Mouse (Mus musculus): Measurements from ENCODE around the gene Traf3. TPM values are rescaled to one million over a fixed set of nuclear protein-coding genes. Genes with fewer than 3 reads are reported as not detected.

Traf3 gene
- polyA plus RNA-seq, 1 experiment from 2014 or later, result 10.2 TPM

GRCm38 (mm10) chr12:111134791-111135733 lies 31.1 kb upstream of the Traf3 start:
- H3K4me3 ChIP-seq (ENCODE audit: low read depth, low read length), result no peak overlapping the region
- no peaks in the 10 kb centered on the region for H3K27me3 ChIP-seq (ENCODE audit: control insufficient read depth, insufficient read depth, low read length)
- no peaks in the 10 kb centered on the region for H3K4me1 ChIP-seq (ENCODE audit: control insufficient read depth, insufficient read depth, low read length)
- H3K27ac ChIP-seq (replicated peaks; ENCODE audit: low read depth, low read length), result no peak overlapping the region
- no peaks in the 10 kb centered on the region for H3K9me3 ChIP-seq (replicated peaks; ENCODE audit: control insufficient read depth, low read length)
- DNase-seq (ENCODE audit: low spot score) (no peak), ATAC-seq (replicated peaks; ENCODE audit: insufficient number of reproducible peaks, low FRiP score, low TSS enrichment, low read depth) (no peak)
- no peak overlapping the region for H3K9ac ChIP-seq (replicated peaks; ENCODE audit: low read length)
- no peaks in the 10 kb centered on the region for H3K36me3 ChIP-seq (replicated peaks; ENCODE audit: control insufficient read depth, insufficient read depth, low read depth, low read length)
- no peak overlapping the region for H3K4me2 ChIP-seq (ENCODE audit: low read depth, low read length)
- 77% methylated on average over 19 of the region's 19 CpGs for WGBS

GRCm38 (mm10) chr12:111135953-111136352 lies 30.2 kb upstream of the Traf3 start:
- H3K4me2 ChIP-seq (ENCODE audit: low read depth, low read length), result no peak overlapping the region
- no peaks in the 10 kb centered on the region for H3K9me3 ChIP-seq (replicated peaks; ENCODE audit: control insufficient read depth, low read length)
- WGBS, result 76% methylated on average over 3 of the region's 3 CpGs
- H3K27ac ChIP-seq (replicated peaks; ENCODE audit: low read depth, low read length), result no peak overlapping the region
- no peak overlapping the region for H3K4me3 ChIP-seq (ENCODE audit: low read depth, low read length)
- H3K27me3 ChIP-seq (ENCODE audit: control insufficient read depth, insufficient read depth, low read length), result no peaks in the 10 kb centered on the region
- ATAC-seq (replicated peaks; ENCODE audit: insufficient number of reproducible peaks, low FRiP score, low TSS enrichment, low read depth) (no peak), DNase-seq (ENCODE audit: low spot score) (no peak)
- no peak overlapping the region for H3K9ac ChIP-seq (replicated peaks; ENCODE audit: low read length)
- H3K36me3 ChIP-seq (replicated peaks; ENCODE audit: control insufficient read depth, insufficient read depth, low read depth, low read length), result no peaks in the 10 kb centered on the region
- H3K4me1 ChIP-seq (ENCODE audit: control insufficient read depth, insufficient read depth, low read length), result no peaks in the 10 kb centered on the region

GRCm38 (mm10) chr12:111137079-111137478 lies 29.1 kb upstream of the Traf3 start:
- Histone ChIP-seq H3K4me3 (ENCODE audit: low read depth, low read length) (no peak overlapping the region), H3K9ac (replicated peaks; ENCODE audit: low read length) (no peak overlapping the region), H3K9me3 (replicated peaks; ENCODE audit: control insufficient read depth, low read length) (no peaks in the 10 kb centered on the region), H3K27ac (replicated peaks; ENCODE audit: low read depth, low read length) (no peak overlapping the region), H3K4me1 (ENCODE audit: control insufficient read depth, insufficient read depth, low read length) (no peaks in the 10 kb centered on the region), H3K4me2 (ENCODE audit: low read depth, low read length) (no peak overlapping the region), H3K27me3 (ENCODE audit: control insufficient read depth, insufficient read depth, low read length) (no peaks in the 10 kb centered on the region), H3K36me3 (replicated peaks; ENCODE audit: control insufficient read depth, insufficient read depth, low read depth, low read length) (no peaks in the 10 kb centered on the region)
- ATAC-seq (replicated peaks; ENCODE audit: insufficient number of reproducible peaks, low FRiP score, low TSS enrichment, low read depth) (no peak), DNase-seq (ENCODE audit: low spot score) (no peak)
- WGBS, result 48% methylated on average over 2 of the region's 2 CpGs

- no peaks in the 10 kb centered on the region for H3K27me3 ChIP-seq (ENCODE audit: control insufficient read depth, insufficient read depth, low read length)
- H3K9ac ChIP-seq (replicated peaks; ENCODE audit: low read length), result no peak overlapping the region
- H3K4me2 ChIP-seq (ENCODE audit: low read depth, low read length), result no peak overlapping the region
- no peaks in the 10 kb centered on the region for H3K36me3 ChIP-seq (replicated peaks; ENCODE audit: control insufficient read depth, insufficient read depth, low read depth, low read length)
- ATAC-seq (replicated peaks; ENCODE audit: insufficient number of reproducible peaks, low FRiP score, low TSS enrichment, low read depth), result 0 out of 2 replicates have a peak, but pooled peaks have one; percentile 45
- peaks cover 3% of the 10 kb centered on the region; the same call in 1 of the 2 replicates for H3K4me1 ChIP-seq (ENCODE audit: control insufficient read depth, insufficient read depth, low read length)
- WGBS, result 23% methylated on average over 12 of the region's 12 CpGs
- no peak overlapping the region for H3K4me3 ChIP-seq (ENCODE audit: low read depth, low read length)
- H3K27ac ChIP-seq (replicated peaks; ENCODE audit: low read depth, low read length), result peak overlapping the region; percentile 52
- DNase-seq (ENCODE audit: low spot score), result peak; percentile 48
- H3K9me3 ChIP-seq (replicated peaks; ENCODE audit: control insufficient read depth, low read length), result no peaks in the 10 kb centered on the region
Observed at GRCm38 (mm10) chr12:111143005-111143508, 23.1 kb upstream of the Traf3 start.

GRCm38 (mm10) chr12:111143509-111144063 lies 22.6 kb upstream of the Traf3 start:
- Histone ChIP-seq H3K4me2 (ENCODE audit: low read depth, low read length) (no peak overlapping the region), H3K9ac (replicated peaks; ENCODE audit: low read length) (no peak overlapping the region)

GRCm38 (mm10) chr12:111144598-111144997 lies 21.6 kb upstream of the Traf3 start:
- no peak overlapping the region for H3K27ac ChIP-seq (replicated peaks; ENCODE audit: low read depth, low read length)
- H3K4me3 ChIP-seq (ENCODE audit: low read depth, low read length), result no peak overlapping the region
- no peak overlapping the region for H3K9ac ChIP-seq (replicated peaks; ENCODE audit: low read length)
- H3K4me2 ChIP-seq (ENCODE audit: low read depth, low read length), result no peak overlapping the region
- H3K27me3 ChIP-seq (ENCODE audit: control insufficient read depth, insufficient read depth, low read length), result no peaks in the 10 kb centered on the region
- peaks cover 3% of the 10 kb centered on the region; the same call in 1 of the 2 replicates for H3K4me1 ChIP-seq (ENCODE audit: control insufficient read depth, insufficient read depth, low read length)
- WGBS, result 94% methylated on average over 2 of the region's 2 CpGs
- H3K36me3 ChIP-seq (replicated peaks; ENCODE audit: control insufficient read depth, insufficient read depth, low read depth, low read length), result no peaks in the 10 kb centered on the region
- ATAC-seq (replicated peaks; ENCODE audit: insufficient number of reproducible peaks, low FRiP score, low TSS enrichment, low read depth), result no peak
- H3K9me3 ChIP-seq (replicated peaks; ENCODE audit: control insufficient read depth, low read length), result no peaks in the 10 kb centered on the region
- DNase-seq (ENCODE audit: low spot score), result no peak

More at GRCm38 (mm10) chr12:111143509-111144063, 22.6 kb upstream of the Traf3 start:
- Histone ChIP-seq H3K27ac (replicated peaks; ENCODE audit: low read depth, low read length) (peak overlapping the region; percentile 52), H3K27me3 (ENCODE audit: control insufficient read depth, insufficient read depth, low read length) (no peaks in the 10 kb centered on the region), H3K9me3 (replicated peaks; ENCODE audit: control insufficient read depth, low read length) (no peaks in the 10 kb centered on the region), H3K36me3 (replicated peaks; ENCODE audit: control insufficient read depth, insufficient read depth, low read depth, low read length) (no peaks in the 10 kb centered on the region), H3K4me1 (ENCODE audit: control insufficient read depth, insufficient read depth, low read length) (peaks cover 3% of the 10 kb centered on the region; the same call in 1 of the 2 replicates), H3K4me3 (ENCODE audit: low read depth, low read length) (no peak overlapping the region)
- WGBS, result 72% methylated on average over 16 of the region's 16 CpGs
- ATAC-seq (replicated peaks; ENCODE audit: insufficient number of reproducible peaks, low FRiP score, low TSS enrichment, low read depth) (no peak), DNase-seq (ENCODE audit: low spot score) (no peak)

- Histone ChIP-seq H3K36me3 (replicated peaks; ENCODE audit: control insufficient read depth, insufficient read depth, low read depth, low read length) (no peaks in the 10 kb centered on the region), H3K4me1 (ENCODE audit: control insufficient read depth, insufficient read depth, low read length) (peaks cover 3% of the 10 kb centered on the region; the same call in 1 of the 2 replicates), H3K4me2 (ENCODE audit: low read depth, low read length) (no peak overlapping the region), H3K27ac (replicated peaks; ENCODE audit: low read depth, low read length) (no peak overlapping the region), H3K4me3 (ENCODE audit: low read depth, low read length) (no peak overlapping the region), H3K9me3 (replicated peaks; ENCODE audit: control insufficient read depth, low read length) (no peaks in the 10 kb centered on the region), H3K27me3 (ENCODE audit: control insufficient read depth, insufficient read depth, low read length) (no peaks in the 10 kb centered on the region), H3K9ac (replicated peaks; ENCODE audit: low read length) (no peak overlapping the region)
- 38% methylated on average over 9 of the region's 9 CpGs for WGBS
- DNase-seq (ENCODE audit: low spot score) (peak; percentile 49), ATAC-seq (replicated peaks; ENCODE audit: insufficient number of reproducible peaks, low FRiP score, low TSS enrichment, low read depth) (no peak)
Observed at GRCm38 (mm10) chr12:111145269-111145668, 20.9 kb upstream of the Traf3 start.

Data from embryonic facial prominence, embryonic 11.5 days (tissue).